ENCODE assay signal across 18 mouse cellular contexts in genomic region chr2:90562126-90562670, GRCm38 (mm10). TPM values are rescaled to one million over a fixed set of nuclear protein-coding genes. Genes with fewer than 3 reads are reported as not detected.
DNase-seq lines count a peak whose midpoint lies in the region; ATAC-seq lines count a peak whose summit lies in the region.
"Had no signal": no experiment of that assay in that cellular context is flagged by ENCODE, and none has a peak within 500 bp of the region (broad histone marks: within the 10 kb centered on the region; RNA-seq: fewer than 3 reads in every experiment).

No protein-coding gene starts in this region.

- H3K4me2 ChIP-seq in liver, embryonic 11.5 days = peak overlapping the region; percentile 33
- H3K4me2 ChIP-seq: embryonic facial prominence, embryonic 15.5 days; heart, embryonic 12.5 days; limb, embryonic 15.5 days had no signal

- ATAC-seq in liver, embryonic 11.5 days (replicated peaks; ENCODE audit: low FRiP score) = no peak
- no peak for ATAC-seq in monocyte, adult 5-6 weeks (replicated peaks; ENCODE audit: insufficient number of reproducible peaks, low FRiP score, low TSS enrichment, poor library complexity, severe bottlenecking)
- ATAC-seq: Patski had no signal

- H3K27ac ChIP-seq in liver, embryonic 11.5 days (ENCODE audit: low read depth, low read length) = peak overlapping the region; percentile 98; the same call in 1 of the 2 replicates
- H3K27ac ChIP-seq: embryonic facial prominence, embryonic 15.5 days; hindbrain, embryonic 10.5 days; limb, embryonic 15.5 days; macrophage had no signal

- WGBS in liver, embryonic 11.5 days = 44% methylated on average over 8 of the region's 8 CpGs

- no peaks in the 10 kb centered on the region for H3K27me3 ChIP-seq in liver, embryonic 11.5 days (replicated peaks; ENCODE audit: control insufficient read depth, insufficient read depth, low read length)
- H3K27me3 ChIP-seq: embryonic facial prominence, embryonic 15.5 days; heart, embryonic 12.5 days; Patski had no signal

- peak overlapping the region; percentile 28; the same call in 1 of the 2 replicates for H3K9ac ChIP-seq in liver, embryonic 11.5 days (ENCODE audit: low read depth, low read length)
- H3K9ac ChIP-seq: embryonic facial prominence, embryonic 15.5 days; forebrain, postnatal 0 days; heart, embryonic 12.5 days; limb, embryonic 15.5 days had no signal

- no peak overlapping the region for H3K4me3 ChIP-seq in liver, embryonic 11.5 days (ENCODE audit: low read depth, low read length)
- H3K4me3 ChIP-seq: embryonic facial prominence, embryonic 15.5 days; heart, embryonic 12.5 days; hindbrain, embryonic 10.5 days; limb, embryonic 15.5 days; myocyte had no signal

- DNase-seq in kidney, adult 9 months = peak; percentile 44
- no peak for DNase-seq in kidney, adult 8-10 months
- DNase-seq in 416B (ENCODE audit: low read depth) (peak; percentile 76), ZHBTc4 (ENCODE audit: low read depth, low spot score) (peak; percentile 65)
- DNase-seq in liver, embryonic 11.5 days (ENCODE audit: low spot score) = no peak
- no peak for DNase-seq in cerebellum, adult 8-10 months
- DNase-seq in adrenal gland, postnatal 4 days (ENCODE audit: low spot score in 2 of 2) = no peak
- DNase-seq: adrenal gland, postnatal 14 days; forebrain, postnatal 0 days; gastrocnemius, postnatal 10 days had no signal

- no peaks in the 10 kb centered on the region for H3K36me3 ChIP-seq in liver, embryonic 11.5 days (ENCODE audit: control insufficient read depth, insufficient read depth, low read length)
- H3K36me3 ChIP-seq: embryonic facial prominence, embryonic 15.5 days; heart, embryonic 12.5 days; hindbrain, embryonic 10.5 days; limb, embryonic 15.5 days had no signal

- H3K4me1 ChIP-seq in liver, embryonic 11.5 days (replicated peaks; ENCODE audit: control insufficient read depth, insufficient read depth, low read length) = peaks cover 88% of the 10 kb centered on the region

- no peaks in the 10 kb centered on the region for H3K9me3 ChIP-seq in liver, embryonic 11.5 days (ENCODE audit: control insufficient read depth, low read length)
- H3K9me3 ChIP-seq: embryonic facial prominence, embryonic 15.5 days; heart, embryonic 12.5 days; hindbrain, embryonic 10.5 days; limb, embryonic 15.5 days had no signal

RNA-seq across cellular contexts. Expression of gene Ptprj, which starts 18.2 kb away (rescaled TPM):
- polyA plus RNA-seq in liver, embryonic 11.5 days (2014; fragmentation: Nextera tagmentation; extraction: Ambion mirVana) = 5.1 TPM in 2 replicates
- 224 to 262 TPM (median 261 TPM) in 3 replicates for total RNA-seq in monocyte, adult 5-6 weeks (2017)
- total RNA-seq in adrenal gland, postnatal 4 days (2021) = 10 to 100 TPM; 31.3 to 32.4 TPM

Comparison
In these comparisons a context has a peak if more than half of its experiments do, and no peak if none do; other contexts are left out.
1. DNase-seq: peak in kidney, adult 9 months (single experiment), 416B (single experiment) and ZHBTc4 (single experiment); none in kidney, adult 8-10 months (0 of 2), liver, embryonic 11.5 days (single experiment), cerebellum, adult 8-10 months (single experiment) and adrenal gland, postnatal 4 days (0 of 2).